Mouse (Mus musculus) heart, adult 9 months (tissue): Measurements from ENCODE around the gene Pcnx3.
A peak's percentile ranks its signal among the peaks of the same experiment; 100 is the strongest.

Source experiments
- DNase-seq, 2 experiments: peaks; one replicate each; pipeline ENCODE4 v3.0.0; 2022; ENCODE audit warnings: low spot score in 2 of 2

Pcnx3 gene

DNA sequence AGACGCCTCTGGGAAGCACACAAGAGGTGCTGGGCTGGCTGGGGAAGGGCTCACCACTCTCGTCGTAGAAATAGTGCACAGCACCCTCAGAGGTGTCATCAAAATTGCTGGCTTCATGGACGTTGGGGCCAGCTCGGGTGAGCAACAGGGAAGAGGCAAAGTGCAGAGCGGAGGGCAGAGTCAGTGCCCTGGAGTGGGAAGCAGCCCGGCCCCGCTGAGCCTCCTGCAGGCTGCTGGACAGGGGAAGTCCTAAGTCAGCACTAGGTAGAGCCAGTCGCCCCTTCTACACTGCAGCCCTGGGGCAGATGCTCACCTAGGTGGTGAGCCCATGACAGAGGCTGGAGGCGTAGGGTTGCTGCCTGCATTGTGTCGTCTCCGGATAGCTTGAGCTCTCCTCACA, 4.5 kb downstream of the Pcnx3 start:
- no peak for DNase-seq

DNA sequence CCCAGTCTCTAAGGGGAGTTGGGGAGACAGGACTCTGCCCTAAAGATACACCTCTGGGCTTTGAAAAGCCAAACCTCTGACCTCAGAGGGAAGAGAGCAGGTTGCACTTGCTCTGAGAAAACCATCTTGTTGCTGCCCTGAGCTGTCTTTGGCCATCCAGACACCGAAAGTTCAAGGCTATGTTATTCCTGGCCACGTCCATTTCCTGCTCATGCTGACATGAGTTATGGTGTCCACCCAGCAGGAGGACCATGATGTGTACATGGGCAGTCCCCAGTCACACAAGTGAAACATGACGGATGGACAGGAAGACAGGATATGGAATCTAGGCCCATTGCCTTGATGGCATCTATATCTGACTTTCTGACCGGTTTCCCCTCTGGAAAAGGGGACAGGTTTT, 8.3 kb downstream of the Pcnx3 start:
- DNase-seq, result no peak

- DNase-seq, result no peak
These were observed 20.3 kb downstream of the Pcnx3 start for GRCm38 (mm10) chr19:5668372-5668771.

GRCm38 (mm10) chr19:5666386-5666785, 22.3 kb downstream of the Pcnx3 start:
- no peak for DNase-seq

- no peak for DNase-seq
These were observed 23.2 kb downstream of the Pcnx3 start for GRCm38 (mm10) chr19:5665465-5665864.

GRCm38 (mm10) chr19:5664669-5665257, 23.9 kb downstream of the Pcnx3 start:
- no peak for DNase-seq

- DNase-seq, result peak; percentile 96 to 97
These were observed 25.5 kb downstream of the Pcnx3 start, which contains the start of gene Sipa1 for GRCm38 (mm10) chr19:5662981-5663913. Gene Sipa1 (minus strand): TSS chr19:5663707.

DNA sequence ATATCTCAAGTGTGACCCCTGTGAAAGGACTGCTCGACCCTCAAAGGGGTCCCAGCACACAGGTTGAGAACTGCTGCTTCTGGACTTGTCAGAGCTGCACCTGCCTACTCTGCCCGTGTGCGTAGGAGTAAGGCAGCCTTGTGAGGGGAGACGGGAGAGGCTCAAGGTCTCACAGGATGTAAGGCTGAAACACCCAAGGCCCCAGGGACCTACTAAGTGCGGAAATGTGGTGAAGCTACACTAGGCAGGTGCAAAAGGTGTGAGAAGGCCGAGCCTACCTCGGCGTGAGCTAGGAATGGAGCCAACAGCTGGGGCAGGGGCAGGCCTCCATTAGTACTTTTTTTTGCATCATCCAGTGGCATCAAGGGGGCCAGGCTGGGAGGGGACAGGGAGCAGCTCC, 26.4 kb downstream of the Pcnx3 start:
- DNase-seq, result no peak

DNA sequence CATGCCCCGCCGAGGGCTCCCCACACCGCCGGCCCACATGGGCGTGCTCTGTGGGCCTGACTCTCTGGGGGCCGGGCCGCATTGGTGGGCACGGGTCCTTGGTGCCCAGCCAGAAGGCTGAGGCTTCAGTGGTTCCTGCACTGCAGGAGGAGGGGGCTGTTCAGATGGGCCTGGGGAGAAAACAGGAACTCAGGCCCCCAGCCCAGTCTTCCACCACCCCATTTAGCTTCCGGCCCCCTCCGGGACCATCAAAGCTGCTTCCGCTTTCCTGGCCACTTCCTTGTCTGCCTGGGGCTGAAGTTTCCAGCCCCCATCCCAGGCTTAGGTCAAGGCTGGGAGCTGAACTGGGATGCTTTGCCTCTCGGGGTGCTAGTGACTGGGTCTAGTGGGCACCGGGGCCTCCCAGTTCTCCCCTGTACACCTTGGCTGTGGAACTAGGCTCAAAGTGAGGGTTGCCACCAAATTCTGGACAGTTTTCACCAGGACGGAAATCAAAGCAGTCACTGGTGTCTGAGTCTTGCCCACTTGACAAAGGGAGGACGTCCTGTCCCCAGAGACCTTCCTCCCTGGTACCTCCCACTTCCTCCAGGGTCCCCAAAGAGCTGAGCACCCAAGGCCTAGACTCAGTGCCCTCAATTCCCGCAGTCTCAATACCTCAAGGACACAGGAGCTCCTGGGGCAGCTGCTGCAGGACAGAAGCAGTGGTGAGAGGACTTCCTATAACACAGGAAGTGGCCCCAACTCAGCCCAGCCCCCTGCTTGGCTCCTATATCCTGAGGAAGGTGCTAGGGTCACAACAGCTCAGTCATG, 27.6 kb downstream of the Pcnx3 start:
- DNase-seq, result peak; percentile 70 to 83

- no peak for DNase-seq
These were observed 33.9 kb downstream of the Pcnx3 start for GRCm38 (mm10) chr19:5654720-5655298.

GRCm38 (mm10) chr19:5653969-5654719, 34.6 kb downstream of the Pcnx3 start:
- no peak for DNase-seq

GRCm38 (mm10) chr19:5652570-5652969, 36.1 kb downstream of the Pcnx3 start:
- no peak for DNase-seq

DNA sequence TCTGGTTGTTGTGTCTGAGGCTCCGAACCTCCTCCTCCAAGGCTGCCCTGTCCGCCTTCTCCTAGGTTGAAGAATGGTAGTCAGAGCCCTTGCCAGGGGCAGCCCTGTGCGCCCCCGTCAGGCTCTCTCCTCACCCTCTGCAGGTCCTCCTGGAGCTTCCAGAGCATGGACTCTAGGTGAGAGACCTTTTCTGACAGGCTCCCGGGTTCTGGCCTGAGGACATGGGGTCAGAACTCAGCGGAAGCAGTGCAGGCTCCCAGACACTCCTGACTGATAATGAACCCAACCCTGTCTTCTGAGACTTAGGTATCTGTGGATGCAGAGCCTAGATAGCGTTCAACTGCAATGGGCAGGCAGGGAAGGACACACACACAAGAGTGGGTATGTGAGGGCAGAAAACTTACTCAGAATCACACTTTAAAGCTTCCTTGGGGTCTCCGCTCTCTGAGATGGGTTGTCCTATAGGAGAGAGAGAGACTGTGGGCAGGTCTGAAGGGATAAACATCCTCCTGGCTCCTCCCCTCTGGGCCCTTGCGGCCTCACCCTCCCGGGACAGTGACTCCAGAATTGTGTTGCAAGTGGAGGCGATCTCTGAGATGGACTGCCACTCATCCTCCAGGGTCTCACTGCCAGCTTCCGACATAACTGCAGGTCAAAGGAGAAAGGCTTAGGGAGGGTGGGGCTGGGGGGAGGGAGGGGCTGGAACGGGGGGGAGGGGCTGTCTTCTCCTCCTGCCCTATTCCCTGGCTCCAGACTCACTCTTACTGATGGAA, 37.0 kb downstream of the Pcnx3 start:
- no peak for DNase-seq

GRCm38 (mm10) chr19:5649298-5649741, 39.4 kb downstream of the Pcnx3 start:
- DNase-seq, result peak; percentile 75 to 85

- peak; percentile 90 to 91 for DNase-seq
These were observed 40.1 kb downstream of the Pcnx3 start for GRCm38 (mm10) chr19:5648401-5649297.

DNA sequence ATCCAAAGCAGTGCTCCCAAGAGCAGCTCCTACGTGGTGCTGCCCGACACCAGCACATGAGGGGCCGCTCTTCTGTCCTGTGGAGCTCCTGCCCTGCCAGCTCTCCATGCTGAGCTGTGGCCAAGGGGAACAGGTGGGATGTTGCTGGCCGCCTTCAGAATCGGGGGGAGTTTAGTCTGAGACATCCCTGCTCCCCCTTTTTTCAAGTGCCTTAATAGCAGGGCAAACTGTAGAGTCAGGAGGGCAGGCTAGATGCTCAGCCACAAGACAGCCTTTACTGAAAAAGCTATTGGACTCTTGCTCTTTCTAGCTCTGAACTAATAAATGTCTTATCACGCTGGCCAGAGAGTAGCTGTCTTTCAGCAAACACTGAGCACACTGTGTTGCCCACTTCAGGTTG, 40.9 kb downstream of the Pcnx3 start:
- DNase-seq, result no peak

GRCm38 (mm10) chr19:5646731-5647330, 41.9 kb downstream of the Pcnx3 start:
- no peak for DNase-seq

DNA sequence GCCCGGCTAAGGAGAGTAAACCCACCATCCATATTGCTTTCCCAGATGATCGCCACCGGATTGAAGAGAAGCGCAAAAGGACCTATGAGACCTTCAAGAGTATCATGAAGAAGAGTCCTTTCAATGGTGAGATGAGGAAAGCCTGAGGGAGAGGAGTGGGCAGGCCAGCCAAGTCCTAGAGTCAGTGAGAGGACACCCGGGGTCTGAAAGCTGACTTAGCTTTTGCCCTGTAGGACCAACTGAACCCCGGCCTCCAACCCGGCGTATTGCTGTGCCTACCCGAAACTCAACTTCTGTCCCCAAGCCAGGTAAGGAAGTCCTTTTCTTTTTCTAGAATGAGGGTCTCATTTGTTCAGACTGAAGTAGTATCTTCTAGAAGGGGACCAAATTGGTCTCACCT, 43.4 kb downstream of the Pcnx3 start:
- DNase-seq, result no peak

DNA sequence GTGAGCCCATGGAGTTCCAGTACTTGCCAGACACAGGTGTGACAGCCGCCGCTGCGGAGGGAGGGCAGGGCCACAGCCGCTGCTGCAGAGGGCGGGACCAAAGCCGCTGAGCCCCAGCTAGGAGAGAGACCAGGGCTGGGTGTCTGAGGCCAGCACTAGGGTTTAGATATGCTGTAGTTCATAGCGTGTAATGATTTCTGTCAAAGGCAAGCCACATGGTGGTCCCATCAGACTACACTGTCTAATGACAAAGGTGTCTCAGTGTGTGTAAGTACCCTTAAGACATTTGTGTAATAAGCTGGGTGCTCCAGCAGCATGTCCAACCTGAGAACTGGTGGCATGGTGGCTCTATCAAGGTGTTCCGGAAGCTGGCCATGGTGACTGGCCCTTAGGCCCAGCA, 47.1 kb downstream of the Pcnx3 start:
- no peak for DNase-seq
